Mouse (Mus musculus): ENCODE measurements around the gene Erich3.

- TF ChIP-seq CTCF (IDR thresholded peaks at IDR 0.05; ENCODE audit: borderline replicate concordance, insufficient read depth, low read depth, low read length) (no peak), POLR2A (IDR thresholded peaks at IDR 0.05; ENCODE audit: borderline replicate concordance, insufficient read depth, low read length) (no peak)
These were observed 26.6 kb downstream of the Erich3 start for GRCm38 (mm10) chr3:154690260-154690659.
